Mouse (Mus musculus) midbrain, embryonic 11.5 days (tissue): ENCODE results near the gene Traip. TPM values are rescaled to one million over a fixed set of nuclear protein-coding genes. Genes with fewer than 3 reads are reported as not detected.

Source experiments
- ATAC-seq: fragments of 200-750 bp; cut with Nextera tagmentation; 2 replicates; pipeline ENCODE4 v1.8.0; 2017; ENCODE audit warnings: moderate TSS enrichment, moderate library complexity; ENCODE audit not compliant: low FRiP score
- DNase-seq: peaks from one replicate; pipeline ENCODE4 v3.0.0; 2015; ENCODE audit warnings: low spot score; ENCODE audit errors: missing footprints
- H3K27ac ChIP-seq: fragments of 300-500 bp; sonication (generic); 2 replicates; pipeline ENCODE4 v1.5.1; 2014; ENCODE audit warnings: low read depth, low read length
- H3K27me3 ChIP-seq: fragments of 300-500 bp; sonication (generic); 2 replicates; pipeline ENCODE4 v1.6.1; 2014; ENCODE audit warnings: mild to moderate bottlenecking, low read length, moderate library complexity, mixed read lengths; ENCODE audit not compliant: control insufficient read depth, insufficient read depth
- H3K36me3 ChIP-seq: fragments of 300-500 bp; sonication (generic); 2 replicates; pipeline ENCODE4 v1.6.1; 2014; ENCODE audit warnings: mild to moderate bottlenecking, low read length, moderate library complexity, mixed read lengths; ENCODE audit not compliant: control insufficient read depth, insufficient read depth
- H3K4me1 ChIP-seq: fragments of 300-500 bp; sonication (generic); 2 replicates; pipeline ENCODE4 v1.6.1; 2014; ENCODE audit warnings: low read length; ENCODE audit not compliant: control insufficient read depth, insufficient read depth
- H3K4me2 ChIP-seq: fragments of 300-500 bp; sonication (generic); 2 replicates; pipeline ENCODE4 v1.6.1; 2014; ENCODE audit warnings: mild to moderate bottlenecking, moderate library complexity
- H3K4me3 ChIP-seq: fragments of 300-500 bp; sonication (generic); 2 replicates; pipeline ENCODE4 v1.5.1; 2014; ENCODE audit warnings: low read depth, low read length
- H3K9ac ChIP-seq: fragments of 300-500 bp; sonication (generic); 2 replicates; pipeline ENCODE4 v1.6.1; 2014; ENCODE audit warnings: low read length
- H3K9me3 ChIP-seq: fragments of 300-500 bp; sonication (generic); 2 replicates; pipeline ENCODE4 v1.6.1; 2016; ENCODE audit warnings: low read length; ENCODE audit not compliant: control insufficient read depth
- WGBS: fragments of 180-500 bp; shearing (Covaris S2); extraction: QIAGEN DNeasy Blood & Tissue Kit; methylation state at CpG from one replicate; pipeline ENCODE4 v1.1.7; 2014; 5-methylcytosine and 5-hydroxymethylcytosine counted together
- polyA plus RNA-seq: library from polyadenylated mRNA; unstranded; fragments of >200 nt; fragmentation: Nextera tagmentation; extraction: Ambion mirVana; gene quantifications from 2 replicates; pipeline ENCODE4 v1.2.1, GENCODE M21; 2014

Gene Traip
- polyA plus RNA-seq, 1 experiment from 2014 or later: 37.2 TPM

DNA sequence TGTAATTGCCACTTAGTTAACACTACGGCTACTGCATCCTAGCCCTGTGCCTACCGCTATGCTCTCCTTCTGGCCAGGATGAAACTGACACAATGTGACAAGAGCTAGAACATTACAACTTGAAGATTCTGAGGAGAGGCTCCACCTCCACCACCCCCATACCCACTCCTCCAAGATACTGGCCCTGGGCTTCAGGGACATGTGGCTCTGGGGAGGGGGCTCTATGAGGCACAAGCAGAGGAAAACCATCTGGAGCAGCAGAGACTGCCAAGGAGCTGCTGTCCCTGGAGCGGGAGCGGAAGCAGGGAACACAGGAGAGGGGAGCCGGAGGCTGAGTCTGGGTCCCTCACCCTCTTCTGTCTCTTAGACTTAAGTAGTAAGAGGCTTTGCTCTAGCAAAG lies 22.2 kb upstream of the Traip start:
- no peak overlapping the region for H3K9ac ChIP-seq
- ATAC-seq (no peak), DNase-seq (no peak)
- H3K27ac ChIP-seq: no peak overlapping the region
- no peaks in the 10 kb centered on the region for H3K27me3 ChIP-seq
- H3K4me3 ChIP-seq: no peak overlapping the region
- no peaks in the 10 kb centered on the region for H3K36me3 ChIP-seq
- peaks cover 18% of the 10 kb centered on the region for H3K4me1 ChIP-seq
- H3K9me3 ChIP-seq: no peaks in the 10 kb centered on the region
- no peak overlapping the region for H3K4me2 ChIP-seq
- 87% methylated on average over 5 of the region's 5 CpGs for WGBS

GRCm38 (mm10) chr9:107928169-107928568 lies 21.8 kb upstream of the Traip start, which contains the start of gene Actl11:
TSS of gene Actl11 (plus strand) at chr9:107928469.
- ATAC-seq: no peak

DNA sequence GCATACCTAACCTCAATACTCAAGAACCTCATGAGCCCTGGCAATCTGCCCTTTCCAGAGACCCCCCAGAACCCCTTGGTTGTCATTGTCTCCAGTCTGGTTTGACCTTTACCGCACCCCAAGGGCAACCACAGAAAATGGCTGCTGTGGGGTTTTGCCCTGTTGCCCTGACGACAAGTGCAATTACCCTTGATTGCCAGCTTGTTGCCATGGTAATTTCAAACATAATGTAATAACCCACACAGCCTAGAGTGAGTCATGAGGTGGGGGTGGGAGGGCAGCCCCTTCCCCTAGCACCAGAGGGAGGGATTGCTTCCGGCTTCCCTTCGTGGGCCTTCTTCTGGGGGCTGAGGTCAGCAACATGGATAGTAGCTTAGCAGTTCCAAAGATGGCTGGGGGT lies 17.7 kb upstream of the Traip start:
- Histone ChIP-seq H3K9me3 (no peaks in the 10 kb centered on the region), H3K36me3 (no peaks in the 10 kb centered on the region), H3K27me3 (0 out of 2 replicates have a peak, but pooled peaks cover 2% of the 10 kb centered on the region), H3K27ac (no peak overlapping the region), H3K4me3 (no peak overlapping the region), H3K4me1 (peaks cover 15% of the 10 kb centered on the region), H3K4me2 (no peak overlapping the region), H3K9ac (no peak overlapping the region)
- ATAC-seq (no peak), DNase-seq (no peak)
- 74% methylated on average over 4 of the region's 4 CpGs for WGBS

More at GRCm38 (mm10) chr9:107928169-107928568, 21.8 kb upstream of the Traip start, which contains the start of gene Actl11:
- DNase-seq: no peak
- Histone ChIP-seq H3K36me3 (no peaks in the 10 kb centered on the region), H3K27ac (no peak within 1 kb of the TSS), H3K27me3 (no peaks in the 10 kb centered on the region), H3K4me2 (no peak within 1 kb of the TSS), H3K9ac (no peak within 1 kb of the TSS), H3K4me1 (peaks cover 18% of the 10 kb centered on the region), H3K4me3 (no peak within 1 kb of the TSS), H3K9me3 (no peaks in the 10 kb centered on the region)
- 69% methylated on average over 3 of the region's 3 CpGs for WGBS

DNA sequence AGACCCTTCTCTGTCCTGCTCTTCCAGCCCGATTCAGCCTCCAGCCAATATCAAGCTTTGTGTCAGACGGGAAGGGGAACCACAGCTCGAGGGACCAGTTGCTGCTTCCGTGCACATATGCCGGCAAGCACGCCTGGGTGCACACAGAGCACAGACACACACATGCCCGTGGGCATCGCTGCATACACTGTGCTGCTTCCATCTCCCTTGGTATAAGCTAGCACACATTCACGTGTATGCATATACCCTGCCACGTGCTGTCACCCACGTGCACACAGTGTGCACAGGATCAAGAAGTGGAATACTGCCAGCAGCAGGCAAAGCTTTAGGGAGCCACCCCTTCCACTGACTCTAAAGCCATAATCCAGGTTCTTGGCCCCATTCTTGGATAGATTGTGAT lies 15.8 kb upstream of the Traip start:
- H3K4me3 ChIP-seq: no peak overlapping the region
- H3K9me3 ChIP-seq: no peaks in the 10 kb centered on the region
- no peak overlapping the region for H3K27ac ChIP-seq
- ATAC-seq (no peak), DNase-seq (no peak)
- no peak overlapping the region for H3K9ac ChIP-seq
- H3K4me1 ChIP-seq: peaks cover 20% of the 10 kb centered on the region
- 88% methylated on average over 11 of the region's 11 CpGs for WGBS
- no peaks in the 10 kb centered on the region for H3K36me3 ChIP-seq
- H3K4me2 ChIP-seq: no peak overlapping the region
- 0 out of 2 replicates have a peak, but pooled peaks cover 2% of the 10 kb centered on the region for H3K27me3 ChIP-seq

DNA sequence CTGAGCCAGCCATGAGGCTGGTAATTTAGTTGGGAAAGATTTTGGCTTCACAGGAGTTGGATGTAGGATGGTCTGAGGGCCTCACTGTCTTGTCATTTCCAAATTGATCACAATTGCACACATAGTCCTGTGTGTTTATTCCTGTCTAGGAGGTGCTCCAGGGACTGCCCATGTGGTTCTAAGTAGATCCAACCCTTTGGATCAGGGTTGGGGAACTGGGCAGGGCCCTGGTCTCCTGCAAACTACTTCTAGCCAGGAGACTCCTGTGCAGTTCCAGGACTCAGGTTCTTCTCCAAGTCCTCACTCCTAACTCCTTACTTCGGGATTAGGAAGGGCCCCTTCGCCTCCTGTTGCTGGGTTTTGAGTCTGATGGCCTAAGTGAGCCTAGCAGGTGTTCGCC lies 14.6 kb upstream of the Traip start, which contains the start of gene Camkv:
Gene Camkv, plus strand, starts transcription at position 301 of the 400 bp plus-strand sequence.
- H3K4me1 ChIP-seq: peaks cover 20% of the 10 kb centered on the region
- H3K9me3 ChIP-seq: no peaks in the 10 kb centered on the region
- WGBS: 6% methylated on average over 3 of the region's 3 CpGs
- H3K4me2 ChIP-seq: peak within 1 kb of the TSS; percentile 87
- ATAC-seq: 0 out of 2 replicates have a peak, but pooled peaks have one; percentile 6
- H3K27me3 ChIP-seq: 0 out of 2 replicates have a peak, but pooled peaks cover 2% of the 10 kb centered on the region
- H3K27ac ChIP-seq: no peak within 1 kb of the TSS
- H3K4me3 ChIP-seq: peak within 1 kb of the TSS; percentile 56
- no peak for DNase-seq
- H3K9ac ChIP-seq: peak within 1 kb of the TSS; percentile 70
- no peaks in the 10 kb centered on the region for H3K36me3 ChIP-seq

DNA sequence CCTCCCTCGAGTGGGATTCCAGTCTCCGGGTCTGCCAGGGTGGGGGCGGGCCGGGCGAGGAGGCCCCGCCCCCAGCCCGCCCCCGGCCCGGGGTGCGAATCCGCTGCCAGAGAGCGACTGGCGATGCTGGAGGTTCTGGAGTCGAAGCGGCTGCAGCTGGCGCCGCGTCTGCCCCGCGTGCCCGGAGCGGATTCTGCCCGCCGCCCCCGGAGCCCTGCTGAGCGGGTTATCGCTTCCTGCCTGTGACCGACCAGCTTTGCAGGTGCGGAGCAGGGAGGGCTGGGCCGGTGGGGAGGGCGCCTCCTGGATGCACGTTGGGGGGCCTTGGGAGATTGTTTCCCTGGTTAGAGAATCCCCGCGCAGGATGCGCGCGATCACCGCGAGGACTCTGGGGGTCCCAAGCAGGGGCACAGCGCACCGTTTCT lies 14.1 kb upstream of the Traip start:
- WGBS: under 1% methylated on average over 40 of the region's 41 CpGs
- peak; percentile 60 for ATAC-seq

DNA sequence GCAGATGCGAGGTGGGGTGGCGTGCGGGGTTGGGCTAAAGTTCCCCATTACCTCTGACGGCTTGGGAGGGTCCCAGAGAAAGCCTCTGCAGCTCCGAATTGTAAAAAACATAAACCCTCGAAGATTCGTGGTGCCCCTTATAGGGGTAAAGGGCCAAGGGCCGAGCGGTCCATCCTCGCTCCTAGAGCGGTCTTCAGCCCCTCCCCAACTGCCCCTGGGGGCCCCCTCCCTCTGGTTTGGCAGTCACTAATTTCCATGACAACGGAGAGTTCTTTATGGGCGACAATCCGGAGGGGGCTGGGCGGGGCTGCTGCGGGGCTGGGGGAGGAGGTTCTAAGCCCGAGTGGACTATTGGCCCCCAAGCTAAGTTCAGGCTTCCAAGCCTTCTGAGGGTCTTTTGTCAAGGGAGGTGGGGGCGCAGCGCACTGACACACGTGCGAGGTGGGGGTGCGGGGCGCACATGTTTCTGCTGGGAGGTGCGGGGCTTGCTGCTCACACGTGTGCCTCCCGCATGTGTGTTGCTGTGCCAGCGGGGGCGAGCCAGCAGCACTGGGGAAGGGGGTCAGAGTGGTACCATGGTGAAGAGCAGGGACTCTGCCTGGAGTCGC lies 13.6 kb upstream of the Traip start:
- DNase-seq (peak; percentile 94), ATAC-seq (peak; percentile 82)
- Histone ChIP-seq H3K9me3 (no peaks in the 10 kb centered on the region), H3K4me1 (peaks cover 20% of the 10 kb centered on the region), H3K4me2 (peak overlapping the region; percentile 87), H3K9ac (peak overlapping the region; percentile 70), H3K36me3 (no peaks in the 10 kb centered on the region), H3K27ac (no peak overlapping the region), H3K4me3 (peak overlapping the region; percentile 56), H3K27me3 (0 out of 2 replicates have a peak, but pooled peaks cover 2% of the 10 kb centered on the region)
- 2% methylated on average over 29 of the region's 29 CpGs for WGBS

More for the DNA sequence above, 14.1 kb upstream of the Traip start:
- Histone ChIP-seq H3K27me3 (0 out of 2 replicates have a peak, but pooled peaks cover 2% of the 10 kb centered on the region), H3K36me3 (no peaks in the 10 kb centered on the region), H3K9me3 (no peaks in the 10 kb centered on the region), H3K4me2 (peak overlapping the region; percentile 87), H3K9ac (peak overlapping the region; percentile 70), H3K27ac (no peak overlapping the region), H3K4me3 (peak overlapping the region; percentile 56), H3K4me1 (peaks cover 20% of the 10 kb centered on the region)
- peak; percentile 94 for DNase-seq

GRCm38 (mm10) chr9:107936831-107937230 lies 13.1 kb upstream of the Traip start:
- WGBS: 11% methylated on average over 3 of the region's 3 CpGs
- no peaks in the 10 kb centered on the region for H3K9me3 ChIP-seq
- H3K4me1 ChIP-seq: peaks cover 20% of the 10 kb centered on the region
- ATAC-seq (no peak), DNase-seq (peak; percentile 91)
- peak overlapping the region; percentile 56 for H3K4me3 ChIP-seq
- no peak overlapping the region for H3K27ac ChIP-seq
- H3K9ac ChIP-seq: peak overlapping the region; percentile 70; the same call in 1 of the 2 replicates
- peak overlapping the region; percentile 87 for H3K4me2 ChIP-seq
- H3K27me3 ChIP-seq: 0 out of 2 replicates have a peak, but pooled peaks cover 2% of the 10 kb centered on the region
- no peaks in the 10 kb centered on the region for H3K36me3 ChIP-seq
